Mouse (Mus musculus) embryonic stem cell, embryonic (primary cell): ENCODE measurements around the gene Tbc1d8b.

Experiments used
- CTCF ChIA-PET, 4 experiments: fragments of 300-600 bp in 2 of 4; fragments of 350-600 bp in 2 of 4; sonication (Branson Sonifier 250); formaldehyde crosslinking; loops; one replicate each; lab custom pipeline; 2022; ENCODE audit warnings: inconsistent platforms in 2 of 4; lab: Charles Lee
- POLR2A ChIA-PET, 4 experiments: fragments of 300-600 bp in 2 of 4; fragments of 350-600 bp in 2 of 4; sonication (Branson Sonifier 250); formaldehyde crosslinking; loops; one replicate each; lab custom pipeline; 2022; ENCODE audit warnings: antibody characterized with exemption in 4 of 4, inconsistent platforms in 1 of 4; lab: Charles Lee

Gene Tbc1d8b

GRCm38 (mm10) chrX:139775084-139775612 lies 90.4 kb downstream of the Tbc1d8b start:
- ChIA-PET CTCF (interaction anchor here in 2 of 4 experiments (0.7 to 1.7 kb wide), 3 partner anchors 57 to 62 kb away, joined by 3 to 14 read pairs (median 11); no protein-coding TSS in a partner anchor), POLR2A (interaction anchor here in 1 of 4 experiments (1.0 to 1.7 kb wide), 3 partner anchors 8 to 64 kb away, joined by 3 to 6 read pairs (median 3); partner anchors contain the start of gene Ripply1)

- ChIA-PET CTCF (interaction anchor here in 1 of 4 experiments (1.2 kb wide), 1 partner anchor 55 kb away, joined by 3 read pairs; no protein-coding TSS in a partner anchor), POLR2A (interaction anchor here in 2 of 4 experiments (0.6 to 0.7 kb wide), 2 partner anchors 21 to 821 kb away, joined by 3 to 5 read pairs; no protein-coding TSS in a partner anchor)
Measured at GRCm38 (mm10) chrX:139777357-139777756, 92.6 kb downstream of the Tbc1d8b start.

- CTCF ChIA-PET, result no interaction called here
- POLR2A ChIA-PET, result no interaction called here
Measured at GRCm38 (mm10) chrX:139778886-139779285, 94.1 kb downstream of the Tbc1d8b start.

- ChIA-PET POLR2A (no interaction called here), CTCF (no interaction called here)
Measured at GRCm38 (mm10) chrX:139779401-139779800, 94.6 kb downstream of the Tbc1d8b start.

- POLR2A ChIA-PET, result interaction anchor here in 1 of 4 experiments (3.4 kb wide), 1 partner anchor 33 kb away, joined by 16 read pairs; no protein-coding TSS in a partner anchor
- CTCF ChIA-PET, result no interaction called here
Measured at GRCm38 (mm10) chrX:139780988-139781387, 96.2 kb downstream of the Tbc1d8b start.

- ChIA-PET POLR2A (interaction anchor here in 2 of 4 experiments (0.7 to 3.4 kb wide), 6 partner anchors 14 to 448 kb away, joined by 3 to 16 read pairs (median 6); partner anchors contain the start of genes Tbc1d8b (in 1 of the 2) and Trap1a (in 1 of the 2)), CTCF (no interaction called here)
Measured at GRCm38 (mm10) chrX:139781563-139781962, 96.8 kb downstream of the Tbc1d8b start.

- CTCF ChIA-PET, result interaction anchor here in 1 of 4 experiments (0.6 to 1.7 kb wide), 3 partner anchors 8 to 473 kb away, joined by 3 to 5 read pairs (median 3); no protein-coding TSS in a partner anchor
- POLR2A ChIA-PET, result interaction anchor here in 3 of 4 experiments (0.6 to 3.4 kb wide), 16 partner anchors 8 to 448 kb away, joined by 3 to 16 read pairs (median 5); partner anchors contain the start of genes Cldn2 (in 1 of the 3), Morc4 (in 1 of the 3), Tbc1d8b (in 1 of the 3) and Trap1a (in 1 of the 3)
Measured at GRCm38 (mm10) chrX:139782278-139783044, 97.7 kb downstream of the Tbc1d8b start, which contains the start of gene Ripply1. Ripply1 (minus strand) TSS chrX:139782353.

GRCm38 (mm10) chrX:139783045-139783422 lies 98.2 kb downstream of the Tbc1d8b start:
- ChIA-PET POLR2A (interaction anchor here in 3 of 4 experiments (0.5 to 3.4 kb wide), 17 partner anchors 8 to 679 kb away, joined by 3 to 16 read pairs (median 4); partner anchors contain the start of genes Trap1a (in 2 of the 3), Cldn2 (in 1 of the 3), Morc4 (in 1 of the 3) and Tbc1d8b (in 1 of the 3)), CTCF (interaction anchor here in 2 of 4 experiments (0.7 to 1.7 kb wide), 3 partner anchors 9 to 473 kb away, joined by 3 to 5 read pairs (median 4); no protein-coding TSS in a partner anchor)

GRCm38 (mm10) chrX:139785764-139786163 lies 101.0 kb downstream of the Tbc1d8b start:
- CTCF ChIA-PET, result no interaction called here
- POLR2A ChIA-PET, result interaction anchor here in 1 of 4 experiments (1.2 kb wide), 1 partner anchor 16 kb away, joined by 3 read pairs; no protein-coding TSS in a partner anchor

GRCm38 (mm10) chrX:139794072-139794845 lies 109.5 kb downstream of the Tbc1d8b start:
- ChIA-PET CTCF (no interaction called here), POLR2A (interaction anchor here in 2 of 4 experiments (0.5 to 1.8 kb wide), 2 partner anchors 12 to 254 kb away, joined by 3 to 6 read pairs; partner anchors contain the start of gene Ripply1 (in 1 of the 2))

GRCm38 (mm10) chrX:139796037-139796436 lies 111.2 kb downstream of the Tbc1d8b start:
- ChIA-PET POLR2A (interaction anchor here in 1 of 4 experiments (1.8 kb wide), 1 partner anchor 14 kb away, joined by 6 read pairs; the partner anchor contains the start of gene Ripply1), CTCF (no interaction called here)

- POLR2A ChIA-PET, result interaction anchor here in 2 of 4 experiments (0.6 to 1.3 kb wide), 4 partner anchors 15 to 798 kb away, joined by 3 to 4 read pairs (median 4); no protein-coding TSS in a partner anchor
- CTCF ChIA-PET, result interaction anchor here in 1 of 4 experiments (0.6 kb wide), 1 partner anchor 102 kb away, joined by 3 read pairs; no protein-coding TSS in a partner anchor
Measured at GRCm38 (mm10) chrX:139797875-139798274, 113.1 kb downstream of the Tbc1d8b start.

- ChIA-PET CTCF (no interaction called here), POLR2A (no interaction called here)
Measured at GRCm38 (mm10) chrX:139799953-139800352, 115.2 kb downstream of the Tbc1d8b start.

GRCm38 (mm10) chrX:139800406-139800878 lies 115.6 kb downstream of the Tbc1d8b start, which contains the start of gene Cldn2:
Cldn2 (plus strand) TSS chrX:139800828.
- ChIA-PET POLR2A (interaction anchor here in 1 of 4 experiments (1.3 to 1.8 kb wide), 2 partner anchors 9 to 18 kb away, joined by 5 read pairs; partner anchors contain the start of gene Ripply1), CTCF (no interaction called here)
